Mouse (Mus musculus): ENCODE data around the gene Vegfb. TPM values are rescaled to one million over a fixed set of nuclear protein-coding genes. Genes with fewer than 3 reads are reported as not detected.

The Vegfb gene
- polyA plus RNA-seq, 1 experiment from 2014 or later = 21.4 TPM

- under 1% methylated on average over 28 of the region's 28 CpGs for WGBS
- H3K4me2 ChIP-seq (replicated peaks; ENCODE audit: low read depth, low read length) = peak overlapping the region; percentile 71
- ATAC-seq (ENCODE audit: low FRiP score) = peak; percentile 76
Measured at GRCm38 (mm10) chr19:6950613-6951153, 36.8 kb downstream of the Vegfb start.

DNA sequence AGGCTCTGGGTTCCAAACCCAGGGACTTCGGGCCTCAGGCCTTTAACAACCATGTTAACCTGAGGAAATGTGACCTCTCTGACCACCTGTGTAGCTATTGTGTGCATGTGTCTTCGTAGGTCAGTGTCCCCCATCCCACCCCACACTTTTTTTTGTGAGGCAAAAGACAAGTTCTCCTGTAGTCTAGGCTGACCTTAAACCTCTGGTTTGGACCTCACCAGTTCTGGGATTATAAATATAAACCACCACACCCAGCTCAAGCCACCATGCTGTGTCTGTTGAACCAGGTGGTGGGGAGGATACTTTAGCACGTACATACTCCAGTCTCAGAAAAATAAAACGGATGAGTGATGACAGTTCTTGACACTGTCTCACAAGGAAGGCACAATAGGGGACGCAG is 37.5 kb downstream of the Vegfb start:
- H3K36me3 ChIP-seq (ENCODE audit: control insufficient read depth, insufficient read depth, low read length) = 0 out of 2 replicates have a peak, but pooled peaks cover 2% of the 10 kb centered on the region
- H3K9me3 ChIP-seq (ENCODE audit: control insufficient read depth, low read length) = no peaks in the 10 kb centered on the region
- peak overlapping the region; percentile 88 for H3K9ac ChIP-seq (ENCODE audit: low read depth, low read length)
- H3K4me2 ChIP-seq (replicated peaks; ENCODE audit: low read depth, low read length) = peak overlapping the region; percentile 71
- peak overlapping the region; percentile 66 for H3K4me3 ChIP-seq (ENCODE audit: low read depth, low read length)
- H3K4me1 ChIP-seq (replicated peaks; ENCODE audit: control insufficient read depth, insufficient read depth, low read length) = peaks cover 12% of the 10 kb centered on the region; the same call in 1 of the 2 replicates
- DNase-seq (ENCODE audit: low spot score) = no peak
- no peak for ATAC-seq (ENCODE audit: low FRiP score)
- H3K27me3 ChIP-seq (ENCODE audit: control insufficient read depth, insufficient read depth, low read length) = no peaks in the 10 kb centered on the region; the same call in 1 of the 2 replicates
- 59% methylated on average over 5 of the region's 5 CpGs for WGBS
- 0 out of 2 replicates have a peak overlapping the region, but pooled peaks have one; percentile 98 for H3K27ac ChIP-seq (ENCODE audit: low read depth, low read length)

More at GRCm38 (mm10) chr19:6950613-6951153, 36.8 kb downstream of the Vegfb start:
- Histone ChIP-seq H3K27ac (ENCODE audit: low read depth, low read length) (peak overlapping the region; percentile 98), H3K27me3 (ENCODE audit: control insufficient read depth, insufficient read depth, low read length) (no peaks in the 10 kb centered on the region; the same call in 1 of the 2 replicates), H3K9me3 (ENCODE audit: control insufficient read depth, low read length) (no peaks in the 10 kb centered on the region), H3K9ac (ENCODE audit: low read depth, low read length) (peak overlapping the region; percentile 88), H3K4me3 (ENCODE audit: low read depth, low read length) (peak overlapping the region; percentile 66), H3K4me1 (replicated peaks; ENCODE audit: control insufficient read depth, insufficient read depth, low read length) (peaks cover 12% of the 10 kb centered on the region; the same call in 1 of the 2 replicates), H3K36me3 (ENCODE audit: control insufficient read depth, insufficient read depth, low read length) (0 out of 2 replicates have a peak, but pooled peaks cover 2% of the 10 kb centered on the region)
- peak; percentile 73 for DNase-seq (ENCODE audit: low spot score)

DNA sequence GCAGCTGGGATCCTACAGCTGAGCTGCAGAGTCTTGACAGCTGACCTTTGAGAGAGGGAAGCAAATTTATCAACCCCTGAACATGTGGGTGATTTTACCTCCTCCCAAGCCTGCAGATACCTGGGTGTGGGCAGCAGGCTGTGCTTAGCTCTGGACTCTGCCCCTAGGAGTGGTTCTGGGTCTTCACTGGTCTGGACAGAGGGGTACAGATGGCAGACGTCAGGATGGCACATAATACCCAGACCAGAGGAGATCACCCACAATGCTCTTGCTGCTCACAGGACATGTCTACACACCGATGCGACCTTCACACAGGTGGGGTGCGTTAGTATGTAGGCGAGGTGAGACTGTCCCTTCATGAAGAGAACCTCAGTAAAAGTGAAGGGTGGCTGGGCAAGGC is 37.9 kb downstream of the Vegfb start:
- Histone ChIP-seq H3K36me3 (ENCODE audit: control insufficient read depth, insufficient read depth, low read length) (0 out of 2 replicates have a peak, but pooled peaks cover 2% of the 10 kb centered on the region), H3K4me2 (replicated peaks; ENCODE audit: low read depth, low read length) (no peak overlapping the region), H3K9me3 (ENCODE audit: control insufficient read depth, low read length) (no peaks in the 10 kb centered on the region), H3K4me3 (ENCODE audit: low read depth, low read length) (0 out of 2 replicates have a peak overlapping the region, but pooled peaks have one; percentile 66), H3K9ac (ENCODE audit: low read depth, low read length) (peak overlapping the region; percentile 4; the same call in 1 of the 2 replicates), H3K27ac (ENCODE audit: low read depth, low read length) (no peak overlapping the region), H3K4me1 (replicated peaks; ENCODE audit: control insufficient read depth, insufficient read depth, low read length) (peaks cover 12% of the 10 kb centered on the region; the same call in 1 of the 2 replicates), H3K27me3 (ENCODE audit: control insufficient read depth, insufficient read depth, low read length) (no peaks in the 10 kb centered on the region; the same call in 1 of the 2 replicates)
- ATAC-seq (ENCODE audit: low FRiP score) (no peak), DNase-seq (ENCODE audit: low spot score) (no peak)
- WGBS = 93% methylated on average over 5 of the region's 5 CpGs

DNA sequence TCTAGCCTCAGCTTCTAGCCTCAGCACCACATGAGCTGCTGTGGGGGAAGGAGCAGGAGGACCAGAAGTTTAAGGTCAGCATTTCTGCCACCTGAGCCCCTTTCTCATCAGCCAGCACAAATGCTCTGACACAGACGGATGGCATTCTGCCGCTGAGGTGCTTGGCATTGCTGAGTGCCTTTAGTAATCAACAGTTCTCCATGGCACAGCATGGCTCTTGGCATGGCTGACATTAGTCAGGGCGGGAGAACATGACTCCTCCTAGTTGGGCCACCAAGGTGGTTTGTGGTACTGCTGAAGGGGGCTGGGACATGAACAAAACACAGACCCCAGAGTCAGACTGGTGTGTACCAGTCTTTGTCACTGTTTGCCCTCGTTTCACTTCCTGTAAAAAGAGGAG is 39.3 kb downstream of the Vegfb start:
- H3K9ac ChIP-seq (ENCODE audit: low read depth, low read length) = no peak overlapping the region
- H3K27me3 ChIP-seq (ENCODE audit: control insufficient read depth, insufficient read depth, low read length) = no peaks in the 10 kb centered on the region; the same call in 1 of the 2 replicates
- H3K4me1 ChIP-seq (replicated peaks; ENCODE audit: control insufficient read depth, insufficient read depth, low read length) = peaks cover 12% of the 10 kb centered on the region; the same call in 1 of the 2 replicates
- H3K9me3 ChIP-seq (ENCODE audit: control insufficient read depth, low read length) = no peaks in the 10 kb centered on the region
- H3K27ac ChIP-seq (ENCODE audit: low read depth, low read length) = no peak overlapping the region
- 0 out of 2 replicates have a peak, but pooled peaks cover 2% of the 10 kb centered on the region for H3K36me3 ChIP-seq (ENCODE audit: control insufficient read depth, insufficient read depth, low read length)
- H3K4me3 ChIP-seq (ENCODE audit: low read depth, low read length) = no peak overlapping the region; the same call in 1 of the 2 replicates
- no peak for ATAC-seq (ENCODE audit: low FRiP score)
- H3K4me2 ChIP-seq (replicated peaks; ENCODE audit: low read depth, low read length) = no peak overlapping the region
- WGBS = 78% methylated on average over 4 of the region's 4 CpGs
- no peak for DNase-seq (ENCODE audit: low spot score)

- H3K36me3 ChIP-seq (ENCODE audit: control insufficient read depth, insufficient read depth, low read length) = 0 out of 2 replicates have a peak, but pooled peaks cover 1% of the 10 kb centered on the region
- H3K9me3 ChIP-seq (ENCODE audit: control insufficient read depth, low read length) = no peaks in the 10 kb centered on the region
- H3K4me1 ChIP-seq (replicated peaks; ENCODE audit: control insufficient read depth, insufficient read depth, low read length) = peaks cover 11% of the 10 kb centered on the region; the same call in 1 of the 2 replicates
- no peak for ATAC-seq (ENCODE audit: low FRiP score)
- no peaks in the 10 kb centered on the region; the same call in 1 of the 2 replicates for H3K27me3 ChIP-seq (ENCODE audit: control insufficient read depth, insufficient read depth, low read length)
- H3K9ac ChIP-seq (ENCODE audit: low read depth, low read length) = no peak overlapping the region
- no peak for DNase-seq (ENCODE audit: low spot score)
- WGBS = 50% methylated on average over 4 of the region's 4 CpGs
- H3K4me3 ChIP-seq (ENCODE audit: low read depth, low read length) = no peak overlapping the region
- no peak overlapping the region for H3K27ac ChIP-seq (ENCODE audit: low read depth, low read length)
- no peak overlapping the region for H3K4me2 ChIP-seq (replicated peaks; ENCODE audit: low read depth, low read length)
Measured at GRCm38 (mm10) chr19:6947742-6948141, 39.7 kb downstream of the Vegfb start.

DNA sequence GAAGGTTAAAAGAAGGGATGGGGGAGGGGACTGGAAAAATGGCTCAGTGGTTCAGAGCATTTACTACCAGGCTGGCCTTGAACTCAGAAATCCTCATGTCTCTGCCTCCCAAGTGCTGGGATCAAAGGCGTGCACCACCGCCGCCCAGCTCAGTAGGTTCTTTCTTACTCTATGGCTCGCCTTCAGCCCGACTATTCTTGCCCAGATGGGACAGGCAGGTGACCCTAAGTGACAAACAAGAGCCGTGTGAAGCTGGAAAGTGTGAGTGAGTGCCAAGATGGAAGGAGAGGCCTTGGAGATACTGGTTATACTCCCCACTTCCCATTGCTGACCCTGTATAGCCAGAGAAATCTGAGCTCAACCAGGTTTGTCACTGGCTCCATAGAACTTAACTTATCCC is 43.7 kb downstream of the Vegfb start:
- H3K4me3 ChIP-seq (ENCODE audit: low read depth, low read length) = no peak overlapping the region
- H3K36me3 ChIP-seq (ENCODE audit: control insufficient read depth, insufficient read depth, low read length) = no peaks in the 10 kb centered on the region
- no peak overlapping the region for H3K4me2 ChIP-seq (replicated peaks; ENCODE audit: low read depth, low read length)
- no peak overlapping the region for H3K9ac ChIP-seq (ENCODE audit: low read depth, low read length)
- 95% methylated on average over 6 of the region's 6 CpGs for WGBS
- no peak overlapping the region for H3K27ac ChIP-seq (ENCODE audit: low read depth, low read length)
- no peak for ATAC-seq (ENCODE audit: low FRiP score)
- no peaks in the 10 kb centered on the region for H3K27me3 ChIP-seq (ENCODE audit: control insufficient read depth, insufficient read depth, low read length)
- no peak for DNase-seq (ENCODE audit: low spot score)
- peaks cover 7% of the 10 kb centered on the region for H3K4me1 ChIP-seq (replicated peaks; ENCODE audit: control insufficient read depth, insufficient read depth, low read length)
- H3K9me3 ChIP-seq (ENCODE audit: control insufficient read depth, low read length) = no peaks in the 10 kb centered on the region

GRCm38 (mm10) chr19:6942764-6943163 is 44.7 kb downstream of the Vegfb start:
- no peak; the same call in none of the 2 replicates for ATAC-seq (ENCODE audit: low FRiP score)
- WGBS = 26% methylated on average over 5 of the region's 5 CpGs
- peak overlapping the region; percentile 69 for H3K4me3 ChIP-seq (ENCODE audit: low read depth, low read length)

DNA sequence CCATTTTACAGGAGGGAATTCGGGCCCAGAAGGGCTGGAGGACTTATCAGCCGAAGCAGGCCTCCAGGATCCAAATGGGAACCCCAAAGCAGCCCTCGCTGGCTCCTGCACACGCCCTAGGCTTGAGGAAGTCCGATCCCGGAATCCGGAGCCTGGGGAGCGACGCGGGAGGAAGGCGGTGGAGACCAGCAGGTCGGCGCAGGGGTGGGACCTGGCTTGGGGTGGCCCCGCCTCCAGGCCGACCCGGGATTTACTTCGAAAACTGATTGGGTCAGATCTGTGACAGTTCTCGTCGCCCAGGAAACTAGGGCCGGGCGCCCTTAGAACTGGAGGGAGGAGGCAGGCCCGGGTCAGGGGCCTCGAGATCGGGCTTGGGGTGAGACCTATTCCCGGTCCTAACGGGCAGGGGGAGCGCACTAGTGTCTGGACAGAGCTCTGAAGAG is 45.2 kb downstream of the Vegfb start, which contains the start of gene Gpr137:
Gene Gpr137 (minus strand): TSS at position 232 of the 443 bp plus-strand sequence.
- no peaks in the 10 kb centered on the region for H3K36me3 ChIP-seq (ENCODE audit: control insufficient read depth, insufficient read depth, low read length)
- peak within 1 kb of the TSS; percentile 88 for H3K9ac ChIP-seq (ENCODE audit: low read depth, low read length)
- DNase-seq (ENCODE audit: low spot score) (peak; percentile 88), ATAC-seq (ENCODE audit: low FRiP score) (peak; percentile 83)
- H3K27ac ChIP-seq (ENCODE audit: low read depth, low read length) = peak within 1 kb of the TSS; percentile 93
- no peaks in the 10 kb centered on the region for H3K27me3 ChIP-seq (ENCODE audit: control insufficient read depth, insufficient read depth, low read length)
- peaks cover 7% of the 10 kb centered on the region for H3K4me1 ChIP-seq (replicated peaks; ENCODE audit: control insufficient read depth, insufficient read depth, low read length)
- H3K9me3 ChIP-seq (ENCODE audit: control insufficient read depth, low read length) = no peaks in the 10 kb centered on the region
- peak within 1 kb of the TSS; percentile 69 for H3K4me3 ChIP-seq (ENCODE audit: low read depth, low read length)
- peak within 1 kb of the TSS; percentile 99 for H3K4me2 ChIP-seq (replicated peaks; ENCODE audit: low read depth, low read length)
- WGBS = under 1% methylated on average over 26 of the region's 27 CpGs

More at GRCm38 (mm10) chr19:6942764-6943163, 44.7 kb downstream of the Vegfb start:
- peak overlapping the region; percentile 86 for H3K9ac ChIP-seq (ENCODE audit: low read depth, low read length)
- no peaks in the 10 kb centered on the region for H3K36me3 ChIP-seq (ENCODE audit: control insufficient read depth, insufficient read depth, low read length)
- peaks cover 7% of the 10 kb centered on the region for H3K4me1 ChIP-seq (replicated peaks; ENCODE audit: control insufficient read depth, insufficient read depth, low read length)
- DNase-seq (ENCODE audit: low spot score) = no peak
- no peaks in the 10 kb centered on the region for H3K9me3 ChIP-seq (ENCODE audit: control insufficient read depth, low read length)
- H3K27ac ChIP-seq (ENCODE audit: low read depth, low read length) = peak overlapping the region; percentile 93; the same call in 1 of the 2 replicates
- peak overlapping the region; percentile 99 for H3K4me2 ChIP-seq (replicated peaks; ENCODE audit: low read depth, low read length)
- no peaks in the 10 kb centered on the region for H3K27me3 ChIP-seq (ENCODE audit: control insufficient read depth, insufficient read depth, low read length)
